Mouse (Mus musculus): ENCODE data around the gene Tha1.

DNA sequence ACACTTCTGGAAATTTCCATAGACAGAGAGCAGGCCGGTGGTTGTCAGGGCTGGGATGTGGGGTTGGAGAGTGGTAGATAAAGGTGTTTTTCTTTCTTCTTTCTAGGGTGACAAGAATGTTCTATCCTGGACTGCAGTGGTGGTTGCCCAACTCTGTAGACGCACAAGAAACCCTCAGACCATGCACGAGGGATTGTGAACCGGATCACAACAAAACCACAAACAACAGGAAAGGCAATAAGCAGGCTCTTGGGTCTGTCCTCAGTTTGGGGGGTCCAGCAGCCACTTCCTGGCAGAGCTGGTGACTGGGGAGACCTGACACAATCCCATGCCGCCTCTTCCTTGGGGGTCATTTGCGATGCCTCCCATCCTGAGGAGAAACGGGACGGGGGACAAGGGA lies 36.1 kb upstream of the Tha1 start:
- TF ChIP-seq POLR2A (IDR thresholded peaks at IDR 0.05; ENCODE audit: extremely low read depth, insufficient read depth, low read length), result no peak
- TF ChIP-seq CTCF (IDR thresholded peaks at IDR 0.05; ENCODE audit: extremely low read depth, insufficient read depth, low read length), result no peak
